Mouse (Mus musculus) layer of hippocampus, adult 2 months (tissue): ENCODE data around the gene Pnpla8. TPM values are rescaled to one million over a fixed set of nuclear protein-coding genes. Genes with fewer than 3 reads are reported as not detected.
"Not testable (repeated sequence)": the region's sequence is repeated elsewhere in the genome, so short reads cannot be mapped to it uniquely, and the experiment has no call there.

Experiments
- DNase-seq, 2 experiments: peaks; one replicate each; pipeline ENCODE4 v3.0.0; 2022; ENCODE audit warnings: low spot score in 2 of 2
- H3K27ac ChIP-seq: fragments of 200-600 bp; 2 replicates; pipeline ENCODE4 v1.8.1; 2022
- H3K4me3 ChIP-seq: fragments of 200-600 bp; 2 replicates; pipeline ENCODE4 v1.8.1; 2022; ENCODE audit warnings: mild to moderate bottlenecking
- CTCF ChIP-seq: fragments of 200-600 bp; conservative IDR thresholded peaks from 2 replicates; pipeline ENCODE4 v1.8.1; 2022; ENCODE audit warnings: antibody characterized with exemption, mild to moderate bottlenecking, moderate library complexity
- total RNA-seq, 2 experiments: library from RNA; stranded (reverse); gene quantifications; 2 replicates each; pipeline ENCODE4 v1.2.3; 2021

Pnpla8 gene
- total RNA-seq, 2 experiments from 2014 or later: 110 to 116 TPM

DNA sequence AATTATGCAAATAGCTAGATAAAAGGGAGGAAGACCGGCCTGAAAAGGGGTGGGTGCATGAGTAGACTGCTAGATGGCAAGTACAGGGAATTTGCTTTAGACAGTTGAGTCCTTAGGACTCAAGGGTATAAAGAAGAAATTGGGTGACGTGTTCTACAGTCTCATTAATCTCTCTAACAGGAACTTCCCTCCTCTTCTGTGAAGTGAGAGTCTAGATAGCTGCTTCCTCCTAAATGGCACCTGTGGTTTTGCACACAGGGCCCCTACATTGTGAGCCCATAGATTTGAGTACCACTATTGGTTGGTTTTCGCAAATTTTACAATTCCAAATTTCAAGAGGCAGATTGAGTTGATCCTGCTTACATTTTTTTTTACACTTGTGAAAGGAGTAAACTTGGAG, 3.5 kb downstream of the Pnpla8 start:
- TF ChIP-seq CTCF: no peak
- no peak overlapping the region for H3K4me3 ChIP-seq
- no peak for DNase-seq
- H3K27ac ChIP-seq: no peak overlapping the region

- Histone ChIP-seq H3K4me3 (no peak overlapping the region), H3K27ac (no peak overlapping the region)
- no peak for DNase-seq
- TF ChIP-seq CTCF: no peak
These were observed 19.9 kb downstream of the Pnpla8 start for GRCm38 (mm10) chr12:44241090-44241489.

DNA sequence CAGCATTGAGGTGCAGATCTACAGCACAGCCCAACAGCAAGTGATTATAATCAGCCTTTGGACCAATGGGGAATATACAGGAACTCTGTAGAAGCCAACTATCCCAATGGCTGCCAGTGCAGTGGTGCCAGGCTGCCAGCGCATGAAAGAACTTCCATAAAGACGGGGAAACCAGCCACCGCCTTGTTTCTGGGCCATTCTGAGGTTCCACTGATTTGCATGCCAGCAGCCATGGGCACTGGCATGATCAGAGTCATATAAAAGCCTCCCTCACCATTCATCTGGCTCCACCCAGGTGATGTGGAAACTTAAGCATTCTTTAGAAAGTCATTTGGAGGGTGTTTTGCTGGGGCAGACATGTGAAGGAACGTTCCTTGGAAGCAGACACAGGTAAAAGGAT, 21.2 kb downstream of the Pnpla8 start:
- H3K4me3 ChIP-seq: no peak overlapping the region
- H3K27ac ChIP-seq: no peak overlapping the region
- no peak for TF ChIP-seq CTCF

DNA sequence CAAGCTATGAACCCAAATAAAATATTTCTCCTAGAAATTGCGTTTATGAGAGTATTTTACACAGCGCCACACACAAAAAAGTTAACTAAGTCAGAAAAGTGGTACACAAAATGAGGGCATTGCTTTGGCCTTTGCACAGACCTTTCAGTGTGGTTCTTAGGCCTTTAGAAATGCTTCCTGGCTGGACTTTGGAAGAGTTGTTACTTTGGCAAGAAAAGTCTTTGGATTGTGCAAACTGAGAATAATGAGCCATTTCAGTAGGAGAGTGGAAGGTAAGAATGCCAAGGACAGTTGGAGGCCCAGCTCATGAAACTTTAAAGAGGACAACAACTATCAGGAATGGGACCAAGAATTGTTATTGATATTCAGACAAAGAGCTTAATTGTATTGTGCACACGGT, 24.6 kb downstream of the Pnpla8 start:
- DNase-seq: peak in 1 of 2 experiments; percentile 21
- Histone ChIP-seq H3K27ac (peak overlapping the region; percentile 78), H3K4me3 (no peak overlapping the region)
- no peak for TF ChIP-seq CTCF

More for the DNA sequence above, 21.2 kb downstream of the Pnpla8 start:
- no peak for DNase-seq

DNA sequence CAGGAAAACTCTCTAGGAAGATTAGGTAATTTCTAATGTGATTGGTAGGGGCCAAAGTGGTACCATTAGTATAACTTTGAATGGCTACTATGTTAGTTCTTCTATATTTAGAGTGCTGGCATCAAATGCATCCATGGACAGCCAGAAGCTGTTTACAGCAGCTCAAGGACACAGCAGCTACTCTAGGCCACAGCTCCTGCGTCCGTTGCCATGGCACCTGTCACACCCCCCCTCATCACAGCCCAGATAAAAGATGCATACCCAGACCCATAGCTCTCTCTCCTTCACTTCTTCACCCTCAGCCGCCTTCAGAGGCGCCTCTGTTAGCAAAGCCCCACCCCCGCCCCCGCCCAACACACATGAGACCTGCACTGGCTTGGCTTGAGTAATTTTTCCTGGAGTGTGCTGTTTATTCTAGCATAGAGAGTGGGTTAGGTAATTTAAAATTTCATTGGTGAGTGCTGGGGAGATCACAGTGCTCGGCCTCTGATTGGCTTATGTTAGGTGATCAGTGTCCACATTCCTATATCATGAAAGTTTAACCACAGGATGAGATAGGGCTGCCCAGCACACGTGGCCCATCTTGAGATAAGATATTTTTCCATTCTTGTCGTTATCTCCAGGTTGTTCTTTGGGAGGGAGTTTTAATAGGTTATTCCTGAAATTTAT, 27.3 kb downstream of the Pnpla8 start:
- H3K4me3 ChIP-seq: no peak overlapping the region
- no peak for DNase-seq
- no peak overlapping the region for H3K27ac ChIP-seq
- no peak for TF ChIP-seq CTCF

- no peak overlapping the region for H3K4me3 ChIP-seq
- no peak overlapping the region for H3K27ac ChIP-seq
- DNase-seq: no peak
- no peak for TF ChIP-seq CTCF
These were observed 41.4 kb downstream of the Pnpla8 start for GRCm38 (mm10) chr12:44262612-44263011.

DNA sequence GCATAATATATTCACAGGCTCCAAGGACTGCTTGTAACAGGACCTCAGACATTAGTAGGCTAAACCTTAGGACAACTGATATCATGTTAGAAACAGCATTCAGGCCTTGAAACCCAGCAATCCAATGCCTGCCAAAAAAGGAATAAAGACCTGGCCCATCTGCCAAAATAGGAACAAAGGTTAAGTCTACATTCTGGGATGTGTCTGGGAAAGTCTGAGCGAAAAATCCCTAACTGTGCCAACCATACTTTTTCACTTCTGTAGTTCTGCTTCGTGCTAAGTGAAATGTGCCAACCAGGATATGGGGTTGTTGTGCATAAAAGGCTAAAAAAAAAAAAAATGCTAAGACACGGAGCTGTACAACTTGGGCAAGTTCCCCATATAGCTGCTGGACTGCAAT, 44.5 kb downstream of the Pnpla8 start:
- TF ChIP-seq CTCF: no peak
- H3K27ac ChIP-seq: no peak overlapping the region
- no peak for DNase-seq
- H3K4me3 ChIP-seq: no peak overlapping the region

- no peak for TF ChIP-seq CTCF
- DNase-seq: no peak
- Histone ChIP-seq H3K27ac (no peak overlapping the region), H3K4me3 (no peak overlapping the region)
These were observed 46.0 kb downstream of the Pnpla8 start for GRCm38 (mm10) chr12:44267196-44267595.

DNA sequence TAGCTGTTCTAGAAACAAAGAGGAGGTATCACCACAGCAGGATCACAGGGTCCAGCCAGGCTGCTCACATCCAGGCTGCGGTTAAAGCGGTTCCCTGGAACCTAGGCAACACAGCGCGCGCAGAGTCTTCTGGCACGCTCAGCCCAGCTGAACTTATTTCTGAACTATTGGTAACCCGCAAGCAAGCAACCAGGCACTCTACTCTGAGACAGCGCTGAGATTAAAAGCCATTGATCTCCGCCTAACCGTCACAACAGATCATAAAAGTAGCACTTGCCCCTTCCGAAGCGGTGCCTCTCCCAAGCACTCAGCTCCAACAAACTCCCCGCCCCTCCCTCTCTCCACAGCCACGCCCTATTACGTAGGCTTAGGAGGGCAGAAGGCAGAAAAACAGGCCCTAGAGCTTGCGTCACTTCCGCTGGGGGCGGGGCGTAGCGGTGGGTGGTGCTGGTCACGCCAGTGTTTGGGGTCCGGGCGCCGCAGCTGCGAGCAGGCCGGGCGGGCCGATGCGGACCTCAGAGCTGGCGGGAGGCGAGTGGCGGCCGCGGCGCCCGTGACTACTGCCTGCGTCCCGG, 47.6 kb downstream of the Pnpla8 start:
- Histone ChIP-seq H3K4me3 (peak overlapping the region; percentile 76), H3K27ac (peak overlapping the region; percentile 99)
- no peak for TF ChIP-seq CTCF
- DNase-seq: peak; percentile 99 to 100

DNA sequence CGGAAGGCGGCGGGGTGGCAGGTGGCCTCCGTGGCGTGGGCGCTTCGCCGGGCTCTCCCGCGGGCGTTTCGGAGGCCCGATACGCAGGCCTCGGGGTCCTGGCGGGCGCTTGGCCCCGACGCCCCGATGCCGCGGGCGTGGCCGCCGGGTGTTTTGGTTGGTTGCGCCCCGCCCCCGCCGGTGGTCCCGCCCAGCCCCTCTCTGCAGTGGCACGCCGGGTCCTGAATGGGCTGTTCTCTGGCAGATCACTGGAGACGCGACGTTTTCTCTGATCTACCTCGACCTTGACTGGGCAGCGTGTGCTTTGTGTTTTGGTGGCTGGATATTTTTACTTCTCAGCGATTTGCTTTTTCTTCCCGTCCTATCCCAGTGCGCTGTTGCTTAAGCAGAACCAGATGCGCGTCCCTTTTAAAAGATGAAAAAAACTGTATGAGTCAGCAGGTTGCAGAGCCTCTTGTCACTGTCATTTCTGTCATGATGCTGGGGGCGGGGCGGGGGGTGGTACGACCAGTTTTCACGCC, 48.2 kb downstream of the Pnpla8 start:
- H3K4me3 ChIP-seq: peak overlapping the region; percentile 76
- H3K27ac ChIP-seq: peak overlapping the region; percentile 99
- DNase-seq: peak; percentile 62 to 74
- no peak for TF ChIP-seq CTCF

- no peak overlapping the region for H3K27ac ChIP-seq
- H3K4me3 ChIP-seq: no peak overlapping the region
- TF ChIP-seq CTCF: no peak
- no peak for DNase-seq
These were observed 53.1 kb downstream of the Pnpla8 start for GRCm38 (mm10) chr12:44274125-44274835.

- H3K27ac ChIP-seq, H3K4me3 ChIP-seq, DNase-seq: not testable (repeated sequence)
These were observed 59.0 kb downstream of the Pnpla8 start for GRCm38 (mm10) chr12:44280147-44280546.

GRCm38 (mm10) chr12:44281534-44281933, 60.4 kb downstream of the Pnpla8 start:
- no peak for DNase-seq
- TF ChIP-seq CTCF: no peak
- H3K27ac ChIP-seq: no peak overlapping the region
- H3K4me3 ChIP-seq: no peak overlapping the region
